Mouse (Mus musculus) brain, embryonic 18.5 days (tissue): ENCODE measurements at regions not wholly inside any gene's neighbourhood (a gene's known extent, or its start where the extent isn't known, plus 50 kb on each side); places are given as distances from the start of the nearest gene placed in this dataset.

ENCODE experiments used
- DNase-seq: peaks from one replicate; pipeline ENCODE4 v3.0.0-alpha.2; 2012; ENCODE audit warnings: low read depth, low spot score

- DNase-seq: no peak
Measured at GRCm38 (mm10) chr1:128782286-128782685, 190.2 kb upstream of the Cxcr4 start.

GRCm38 (mm10) chr1:128781871-128782270 lies 189.8 kb upstream of the Cxcr4 start:
- DNase-seq: no peak

- DNase-seq: no peak
Measured at GRCm38 (mm10) chr1:128781311-128781710, 189.2 kb upstream of the Cxcr4 start.

GRCm38 (mm10) chr1:128779586-128780158 lies 187.6 kb upstream of the Cxcr4 start:
- DNase-seq: no peak

- no peak for DNase-seq
Measured at GRCm38 (mm10) chr1:128772440-128772839, 180.3 kb upstream of the Cxcr4 start.

GRCm38 (mm10) chr1:128770786-128771185 lies 178.7 kb upstream of the Cxcr4 start:
- DNase-seq: no peak

- DNase-seq: no peak
Measured at GRCm38 (mm10) chr1:128767991-128768390, 175.9 kb upstream of the Cxcr4 start.

- no peak for DNase-seq
Measured at GRCm38 (mm10) chr1:128767415-128767814, 175.3 kb upstream of the Cxcr4 start.

- DNase-seq: no peak
Measured at GRCm38 (mm10) chr1:128766894-128767268, 174.8 kb upstream of the Cxcr4 start.

GRCm38 (mm10) chr1:128766193-128766893 lies 174.2 kb upstream of the Cxcr4 start:
- no peak for DNase-seq

GRCm38 (mm10) chr1:128765626-128766025 lies 173.5 kb upstream of the Cxcr4 start:
- DNase-seq: no peak

- no peak for DNase-seq
Measured at GRCm38 (mm10) chr1:128765142-128765541, 173.0 kb upstream of the Cxcr4 start.

- no peak for DNase-seq
Measured at GRCm38 (mm10) chr1:128762854-128763253, 170.8 kb upstream of the Cxcr4 start.

- no peak for DNase-seq
Measured at GRCm38 (mm10) chr1:128762076-128762475, 170.0 kb upstream of the Cxcr4 start.

- DNase-seq: no peak
Measured at GRCm38 (mm10) chr1:128758802-128759481, 166.8 kb upstream of the Cxcr4 start.

GRCm38 (mm10) chr1:128758294-128758801 lies 166.3 kb upstream of the Cxcr4 start:
- DNase-seq: no peak

- DNase-seq: no peak
Measured at GRCm38 (mm10) chr1:128753427-128754012, 161.4 kb upstream of the Cxcr4 start.

GRCm38 (mm10) chr1:128749437-128749994 lies 157.4 kb upstream of the Cxcr4 start:
- no peak for DNase-seq

- no peak for DNase-seq
Measured at GRCm38 (mm10) chr1:128747196-128747790, 155.2 kb upstream of the Cxcr4 start.

GRCm38 (mm10) chr1:128746461-128747009 lies 154.4 kb upstream of the Cxcr4 start:
- DNase-seq: no peak

- no peak for DNase-seq
Measured at GRCm38 (mm10) chr1:128740616-128741015, 148.5 kb upstream of the Cxcr4 start.
